8 mouse cellular contexts compared by ENCODE assay signal in the genomic region with DNA sequence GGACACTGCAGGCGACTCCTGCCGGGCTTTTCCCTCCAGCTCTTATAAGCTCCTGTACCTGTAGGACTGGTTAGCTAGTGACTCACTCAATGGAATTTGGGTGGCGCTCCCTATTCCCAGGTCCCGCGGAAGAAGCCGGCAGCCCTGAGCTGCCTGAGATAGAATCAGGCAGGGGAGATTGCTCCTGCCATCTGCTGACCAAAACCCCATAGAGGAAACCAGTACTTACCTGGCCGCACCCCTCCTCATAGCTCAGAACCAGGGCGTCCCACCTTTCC. TPM values are rescaled to one million over a fixed set of nuclear protein-coding genes. Genes with fewer than 3 reads are reported as not detected.
DNase-seq lines count a peak whose midpoint lies in the region; ATAC-seq and TF ChIP-seq lines count a peak whose summit lies in the region.

A gene (minus strand): TSS at position 20 of the 278 bp plus-strand sequence.

- peaks cover 20% of the 10 kb centered on the region; the same call in 1 of the 2 replicates for H3K4me1 ChIP-seq in hindbrain, embryonic 15.5 days (replicated peaks)
- no peaks in the 10 kb centered on the region for H3K4me1 ChIP-seq in liver, embryonic 16.5 days (ENCODE audit: control insufficient read depth, low read depth, low read length)
- H3K4me1 ChIP-seq in stomach, embryonic 14.5 days (ENCODE audit: control insufficient read depth, insufficient read depth, low read length) = no peaks in the 10 kb centered on the region; the same call in 1 of the 2 replicates

- H3K9me3 ChIP-seq in hindbrain, embryonic 15.5 days = no peaks in the 10 kb centered on the region
- H3K9me3 ChIP-seq in liver, embryonic 16.5 days (replicated peaks; ENCODE audit: control insufficient read depth, low read length) = no peaks in the 10 kb centered on the region
- H3K9me3 ChIP-seq in stomach, embryonic 14.5 days (ENCODE audit: control insufficient read depth, low read depth, low read length) = no peaks in the 10 kb centered on the region

- intact Hi-C loops in gastrocnemius, adult 2 months (cut with DNase I) = no loop called here

- peak; percentile 26 for DNase-seq in retina, embryonic 14.5 days (ENCODE audit: low spot score)
- DNase-seq in retina, postnatal 1 day = no peak
- DNase-seq in right cerebral cortex, postnatal 10 days (ENCODE audit: low spot score in 2 of 2) = no peak
- DNase-seq in adrenal gland, postnatal 36 days = no peak
- DNase-seq in gastrocnemius, adult 2 months = no peak

- ATAC-seq in hindbrain, embryonic 15.5 days (ENCODE audit: low FRiP score, low read depth) = no peak
- ATAC-seq in liver, embryonic 16.5 days (ENCODE audit: low read depth) = no peak
- ATAC-seq in stomach, embryonic 14.5 days (ENCODE audit: insufficient number of reproducible peaks, insufficient read depth, low FRiP score, low read depth) = peak; percentile 81

- WGBS in hindbrain, embryonic 15.5 days = 5% methylated on average over 8 of the region's 8 CpGs
- WGBS in liver, embryonic 16.5 days (ENCODE audit: insufficient replicate concordance) = 11% methylated on average over 8 of the region's 8 CpGs
- WGBS in stomach, embryonic 14.5 days = 7% methylated on average over 8 of the region's 8 CpGs

- H3K36me3 ChIP-seq in hindbrain, embryonic 15.5 days = no peaks in the 10 kb centered on the region
- no peaks in the 10 kb centered on the region for H3K36me3 ChIP-seq in liver, embryonic 16.5 days (ENCODE audit: control insufficient read depth, insufficient read depth)
- no peaks in the 10 kb centered on the region for H3K36me3 ChIP-seq in stomach, embryonic 14.5 days (ENCODE audit: control insufficient read depth, insufficient read depth, low read length)

- no peak within 1 kb of the TSS for H3K27ac ChIP-seq in hindbrain, embryonic 15.5 days (replicated peaks)
- no peak within 1 kb of the TSS for H3K27ac ChIP-seq in liver, embryonic 16.5 days (ENCODE audit: low read length)
- H3K27ac ChIP-seq in stomach, embryonic 14.5 days (ENCODE audit: low read length) = 0 out of 2 replicates have a peak within 1 kb of the TSS, but pooled peaks have one; percentile 30
- H3K27ac ChIP-seq in gastrocnemius, adult 2 months = no peak within 1 kb of the TSS

- H3K4me3 ChIP-seq in hindbrain, embryonic 15.5 days = peak within 1 kb of the TSS; percentile 47
- H3K4me3 ChIP-seq in liver, embryonic 16.5 days (ENCODE audit: low read depth, low read length) = peak within 1 kb of the TSS; percentile 40
- peak within 1 kb of the TSS; percentile 39 for H3K4me3 ChIP-seq in stomach, embryonic 14.5 days (ENCODE audit: low read depth, low read length)
- H3K4me3 ChIP-seq in gastrocnemius, adult 2 months = no peak within 1 kb of the TSS

- peaks cover 55% of the 10 kb centered on the region for H3K27me3 ChIP-seq in hindbrain, embryonic 15.5 days
- H3K27me3 ChIP-seq in liver, embryonic 16.5 days (ENCODE audit: control insufficient read depth, insufficient read depth, low read depth, low read length) = peaks cover 40% of the 10 kb centered on the region
- peaks cover 38% of the 10 kb centered on the region for H3K27me3 ChIP-seq in stomach, embryonic 14.5 days (ENCODE audit: control insufficient read depth, insufficient read depth, low read length)

- peak within 1 kb of the TSS; percentile 38 for H3K9ac ChIP-seq in hindbrain, embryonic 15.5 days
- no peak within 1 kb of the TSS for H3K9ac ChIP-seq in liver, embryonic 16.5 days (ENCODE audit: low read depth, low read length)
- 0 out of 2 replicates have a peak within 1 kb of the TSS, but pooled peaks have one; percentile 6 for H3K9ac ChIP-seq in stomach, embryonic 14.5 days (replicated peaks; ENCODE audit: low read depth, low read length)

- no peak for TF ChIP-seq CTCF in gastrocnemius, adult 2 months (IDR thresholded peaks at IDR 0.05)

- H3K4me2 ChIP-seq in hindbrain, embryonic 15.5 days = peak within 1 kb of the TSS; percentile 78
- peak within 1 kb of the TSS; percentile 41 for H3K4me2 ChIP-seq in liver, embryonic 16.5 days (ENCODE audit: low read depth, low read length)
- H3K4me2 ChIP-seq in stomach, embryonic 14.5 days (replicated peaks; ENCODE audit: low read depth, low read length) = peak within 1 kb of the TSS; percentile 69

RNA-seq across cellular contexts. Expression of the gene that starts here (rescaled TPM):
- polyA plus RNA-seq in hindbrain, embryonic 15.5 days (2015; fragmentation: Nextera tagmentation; extraction: Ambion mirVana) = 1.6 and 2.1 TPM in 2 replicates
- 0.26 and 0.68 TPM in 2 replicates for polyA plus RNA-seq in liver, embryonic 16.5 days (2015; fragmentation: Nextera tagmentation; extraction: Ambion mirVana)
- polyA plus RNA-seq in stomach, embryonic 14.5 days (2014; fragmentation: Nextera tagmentation; extraction: Ambion mirVana) = 55.0 and 63.8 TPM in 2 replicates
- not detected for total RNA-seq in adrenal gland, postnatal 36 days (2021)
- not detected for total RNA-seq in gastrocnemius, adult 2 months (2021)

Comparison
In these comparisons a context has a peak if more than half of its experiments do, and no peak if none do; other contexts are left out.
1. RNA of the gene that starts here (polyA plus RNA-seq): 55.0 to 63.8 TPM in stomach, embryonic 14.5 days; 1.6 to 2.1 TPM in hindbrain, embryonic 15.5 days and 0.26 to 0.68 TPM in liver, embryonic 16.5 days; every median in the first group is over 10 times any median in the second.
2. Peak in every context shown above with its lines, with median percentiles within 50 percentile points of each other: H3K4me2 ChIP-seq.